Mouse (Mus musculus): ENCODE measurements around the gene Lamtor1. TPM values are rescaled to one million over a fixed set of nuclear protein-coding genes. Genes with fewer than 3 reads are reported as not detected.
"Not testable (repeated sequence)": the region's sequence is repeated elsewhere in the genome, so short reads cannot be mapped to it uniquely, and the experiment has no call there.

Gene Lamtor1
- polyA plus RNA-seq, 1 experiment, result 85.9 TPM

GRCm38 (mm10) chr7:101918071-101918470 lies 12.4 kb downstream of the Lamtor1 start:
- H3K27me3 ChIP-seq (ENCODE audit: control insufficient read depth, insufficient read depth, low read length, poor library complexity, severe bottlenecking), result no peaks in the 10 kb centered on the region
- H3K9ac ChIP-seq (ENCODE audit: low read depth, poor library complexity, severe bottlenecking), result no peak overlapping the region
- no peaks in the 10 kb centered on the region for H3K36me3 ChIP-seq (ENCODE audit: control insufficient read depth, insufficient read depth, low read length, poor library complexity, severe bottlenecking)
- no peaks in the 10 kb centered on the region for H3K9me3 ChIP-seq (replicated peaks; ENCODE audit: control insufficient read depth, insufficient read depth, low read length, poor library complexity, severe bottlenecking)
- peak; percentile 85 for TF ChIP-seq CTCF (IDR thresholded peaks at IDR 0.05; ENCODE audit: low read depth, low read length)
- no peak for TF ChIP-seq EP300 (IDR thresholded peaks at IDR 0.05; ENCODE audit: insufficient read depth, low read depth, low read length)
- H3K27ac ChIP-seq (ENCODE audit: insufficient read depth, low read length), result no peak overlapping the region
- H3K4me3 ChIP-seq (ENCODE audit: low read depth, low read length), result no peak overlapping the region
- no peaks in the 10 kb centered on the region for H3K4me1 ChIP-seq (ENCODE audit: control insufficient read depth, insufficient read depth, low read length)

GRCm38 (mm10) chr7:101925892-101926291 lies 20.2 kb downstream of the Lamtor1 start:
- H3K9ac ChIP-seq (ENCODE audit: low read depth, poor library complexity, severe bottlenecking); H3K27me3 ChIP-seq (ENCODE audit: control insufficient read depth, insufficient read depth, low read length, poor library complexity, severe bottlenecking); H3K27ac ChIP-seq (ENCODE audit: insufficient read depth, low read length); H3K9me3 ChIP-seq (replicated peaks; ENCODE audit: control insufficient read depth, insufficient read depth, low read length, poor library complexity, severe bottlenecking); H3K36me3 ChIP-seq (ENCODE audit: control insufficient read depth, insufficient read depth, low read length, poor library complexity, severe bottlenecking); H3K4me1 ChIP-seq (ENCODE audit: control insufficient read depth, insufficient read depth, low read length); H3K4me3 ChIP-seq (ENCODE audit: low read depth, low read length): not testable (repeated sequence)
- TF ChIP-seq CTCF (IDR thresholded peaks at IDR 0.05; ENCODE audit: low read depth, low read length), result peak; percentile 7

- H3K4me1 ChIP-seq (ENCODE audit: control insufficient read depth, insufficient read depth, low read length), result no peaks in the 10 kb centered on the region
- no peak for TF ChIP-seq POLR2A (IDR thresholded peaks at IDR 0.05; ENCODE audit: insufficient read depth, low read length)
- TF ChIP-seq CTCF (IDR thresholded peaks at IDR 0.05; ENCODE audit: low read depth, low read length), result no peak
- no peak for TF ChIP-seq EP300 (IDR thresholded peaks at IDR 0.05; ENCODE audit: insufficient read depth, low read depth, low read length)
- no peak overlapping the region for H3K9ac ChIP-seq (ENCODE audit: low read depth, poor library complexity, severe bottlenecking)
- H3K27me3 ChIP-seq (ENCODE audit: control insufficient read depth, insufficient read depth, low read length, poor library complexity, severe bottlenecking), result no peaks in the 10 kb centered on the region
- no peak overlapping the region for H3K4me3 ChIP-seq (ENCODE audit: low read depth, low read length)
- H3K27ac ChIP-seq (ENCODE audit: insufficient read depth, low read length), result 0 out of 2 replicates have a peak overlapping the region, but pooled peaks have one; percentile 32
- H3K36me3 ChIP-seq (ENCODE audit: control insufficient read depth, insufficient read depth, low read length, poor library complexity, severe bottlenecking), result no peaks in the 10 kb centered on the region
- no peaks in the 10 kb centered on the region for H3K9me3 ChIP-seq (replicated peaks; ENCODE audit: control insufficient read depth, insufficient read depth, low read length, poor library complexity, severe bottlenecking)
Observed at GRCm38 (mm10) chr7:101928093-101928492, 22.4 kb downstream of the Lamtor1 start.

- peak overlapping the region; percentile 87; the same call in 1 of the 2 replicates for H3K9ac ChIP-seq (ENCODE audit: low read depth, poor library complexity, severe bottlenecking)
- TF ChIP-seq CTCF (IDR thresholded peaks at IDR 0.05; ENCODE audit: low read depth, low read length) (no peak), POLR2A (IDR thresholded peaks at IDR 0.05; ENCODE audit: insufficient read depth, low read length) (no peak), EP300 (IDR thresholded peaks at IDR 0.05; ENCODE audit: insufficient read depth, low read depth, low read length) (no peak)
- no peaks in the 10 kb centered on the region for H3K9me3 ChIP-seq (replicated peaks; ENCODE audit: control insufficient read depth, insufficient read depth, low read length, poor library complexity, severe bottlenecking)
- no peaks in the 10 kb centered on the region for H3K4me1 ChIP-seq (ENCODE audit: control insufficient read depth, insufficient read depth, low read length)
- H3K27ac ChIP-seq (ENCODE audit: insufficient read depth, low read length), result no peak overlapping the region
- no peak overlapping the region for H3K4me3 ChIP-seq (ENCODE audit: low read depth, low read length)
- no peaks in the 10 kb centered on the region for H3K27me3 ChIP-seq (ENCODE audit: control insufficient read depth, insufficient read depth, low read length, poor library complexity, severe bottlenecking)
- H3K36me3 ChIP-seq (ENCODE audit: control insufficient read depth, insufficient read depth, low read length, poor library complexity, severe bottlenecking), result 0 out of 2 replicates have a peak, but pooled peaks cover 3% of the 10 kb centered on the region
Observed at GRCm38 (mm10) chr7:101932551-101932950, 26.8 kb downstream of the Lamtor1 start.

GRCm38 (mm10) chr7:101933300-101933699 lies 27.6 kb downstream of the Lamtor1 start:
- Histone ChIP-seq H3K36me3 (ENCODE audit: control insufficient read depth, insufficient read depth, low read length, poor library complexity, severe bottlenecking) (0 out of 2 replicates have a peak, but pooled peaks cover 3% of the 10 kb centered on the region), H3K27ac (ENCODE audit: insufficient read depth, low read length) (peak overlapping the region; percentile 67), H3K4me3 (ENCODE audit: low read depth, low read length) (peak overlapping the region; percentile 94), H3K4me1 (ENCODE audit: control insufficient read depth, insufficient read depth, low read length) (no peaks in the 10 kb centered on the region), H3K27me3 (ENCODE audit: control insufficient read depth, insufficient read depth, low read length, poor library complexity, severe bottlenecking) (no peaks in the 10 kb centered on the region), H3K9ac (ENCODE audit: low read depth, poor library complexity, severe bottlenecking) (peak overlapping the region; percentile 87), H3K9me3 (replicated peaks; ENCODE audit: control insufficient read depth, insufficient read depth, low read length, poor library complexity, severe bottlenecking) (no peaks in the 10 kb centered on the region)
- no peak for TF ChIP-seq EP300 (IDR thresholded peaks at IDR 0.05; ENCODE audit: insufficient read depth, low read depth, low read length)
- TF ChIP-seq POLR2A (IDR thresholded peaks at IDR 0.05; ENCODE audit: insufficient read depth, low read length), result no peak
- TF ChIP-seq CTCF (IDR thresholded peaks at IDR 0.05; ENCODE audit: low read depth, low read length), result no peak

GRCm38 (mm10) chr7:101933751-101934240 lies 28.1 kb downstream of the Lamtor1 start, which contains the start of the genes Lrrc51 and Numa1:
Gene Lrrc51 (minus strand): TSS chr7:101933895.
Gene Numa1 (plus strand): TSS chr7:101934111.
- H3K9ac ChIP-seq (ENCODE audit: low read depth, poor library complexity, severe bottlenecking), result peak within 1 kb of the TSS; percentile 87
- H3K4me1 ChIP-seq (ENCODE audit: control insufficient read depth, insufficient read depth, low read length), result no peaks in the 10 kb centered on the region
- H3K4me3 ChIP-seq (ENCODE audit: low read depth, low read length), result peak within 1 kb of the TSS; percentile 94
- H3K27me3 ChIP-seq (ENCODE audit: control insufficient read depth, insufficient read depth, low read length, poor library complexity, severe bottlenecking), result no peaks in the 10 kb centered on the region
- H3K9me3 ChIP-seq (replicated peaks; ENCODE audit: control insufficient read depth, insufficient read depth, low read length, poor library complexity, severe bottlenecking), result no peaks in the 10 kb centered on the region
- H3K36me3 ChIP-seq (ENCODE audit: control insufficient read depth, insufficient read depth, low read length, poor library complexity, severe bottlenecking), result 0 out of 2 replicates have a peak, but pooled peaks cover 3% of the 10 kb centered on the region
- TF ChIP-seq CTCF (IDR thresholded peaks at IDR 0.05; ENCODE audit: low read depth, low read length) (no peak), POLR2A (IDR thresholded peaks at IDR 0.05; ENCODE audit: insufficient read depth, low read length) (peak; percentile 72), EP300 (IDR thresholded peaks at IDR 0.05; ENCODE audit: insufficient read depth, low read depth, low read length) (0 out of 2 replicates have a peak, but pooled peaks have one; percentile 9)
- peak within 1 kb of the TSS; percentile 73 for H3K27ac ChIP-seq (ENCODE audit: insufficient read depth, low read length)
